Mouse (Mus musculus): ENCODE data around the gene Acot11. TPM values are rescaled to one million over a fixed set of nuclear protein-coding genes. Genes with fewer than 3 reads are reported as not detected.

Acot11 gene
- polyA plus RNA-seq, 1 experiment = 6.4 TPM

GRCm38 (mm10) chr4:106830545-106831112, 25.8 kb upstream of the Acot11 start:
- DNase-seq = no peak
- TF ChIP-seq POLR2A (IDR thresholded peaks at IDR 0.05; ENCODE audit: control insufficient read depth, extremely low read depth, insufficient read depth, low read length, poor library complexity) (no peak), CTCF (IDR thresholded peaks at IDR 0.05; ENCODE audit: borderline replicate concordance, control insufficient read depth, extremely low read depth, insufficient read depth, low read length, poor library complexity) (no peak)
- no peak overlapping the region for H3K4me3 ChIP-seq (ENCODE audit: control insufficient read depth, insufficient read depth, low read length)
- no peaks in the 10 kb centered on the region for H3K36me3 ChIP-seq (ENCODE audit: control insufficient read depth, insufficient read depth, low read length)
- WGBS = 56% methylated on average over 6 of the region's 6 CpGs
- H3K27ac ChIP-seq (ENCODE audit: control insufficient read depth, insufficient read depth, low read length) = no peak overlapping the region
- H3K4me1 ChIP-seq (replicated peaks; ENCODE audit: control insufficient read depth, insufficient read depth, low read length) = peaks cover 42% of the 10 kb centered on the region
- H3K27me3 ChIP-seq (ENCODE audit: control insufficient read depth, insufficient read depth, low read length) = no peaks in the 10 kb centered on the region; the same call in 1 of the 2 replicates

GRCm38 (mm10) chr4:106827738-106828361, 23.1 kb upstream of the Acot11 start:
- H3K4me1 ChIP-seq (replicated peaks; ENCODE audit: control insufficient read depth, insufficient read depth, low read length) = peaks cover 42% of the 10 kb centered on the region
- peak; percentile 91 for DNase-seq
- under 1% methylated on average over 42 of the region's 42 CpGs for WGBS
- H3K27me3 ChIP-seq (ENCODE audit: control insufficient read depth, insufficient read depth, low read length) = no peaks in the 10 kb centered on the region; the same call in 1 of the 2 replicates
- no peaks in the 10 kb centered on the region for H3K36me3 ChIP-seq (ENCODE audit: control insufficient read depth, insufficient read depth, low read length)
- peak overlapping the region; percentile 34 for H3K4me3 ChIP-seq (ENCODE audit: control insufficient read depth, insufficient read depth, low read length)
- peak; percentile 62; the same call in 1 of the 2 replicates for TF ChIP-seq CTCF (IDR thresholded peaks at IDR 0.05; ENCODE audit: borderline replicate concordance, control insufficient read depth, extremely low read depth, insufficient read depth, low read length, poor library complexity)
- no peak for TF ChIP-seq POLR2A (IDR thresholded peaks at IDR 0.05; ENCODE audit: control insufficient read depth, extremely low read depth, insufficient read depth, low read length, poor library complexity)
- H3K27ac ChIP-seq (ENCODE audit: control insufficient read depth, insufficient read depth, low read length) = peak overlapping the region; percentile 32; the same call in 1 of the 2 replicates

- Histone ChIP-seq H3K4me3 (ENCODE audit: control insufficient read depth, insufficient read depth, low read length) (no peak overlapping the region), H3K27ac (ENCODE audit: control insufficient read depth, insufficient read depth, low read length) (no peak overlapping the region), H3K4me1 (replicated peaks; ENCODE audit: control insufficient read depth, insufficient read depth, low read length) (peaks cover 31% of the 10 kb centered on the region), H3K36me3 (ENCODE audit: control insufficient read depth, insufficient read depth, low read length) (no peaks in the 10 kb centered on the region), H3K27me3 (ENCODE audit: control insufficient read depth, insufficient read depth, low read length) (no peaks in the 10 kb centered on the region; the same call in 1 of the 2 replicates)
- TF ChIP-seq CTCF (IDR thresholded peaks at IDR 0.05; ENCODE audit: borderline replicate concordance, control insufficient read depth, extremely low read depth, insufficient read depth, low read length, poor library complexity) = no peak
- no peak for TF ChIP-seq POLR2A (IDR thresholded peaks at IDR 0.05; ENCODE audit: control insufficient read depth, extremely low read depth, insufficient read depth, low read length, poor library complexity)
- no peak for DNase-seq
- 88% methylated on average over 5 of the region's 5 CpGs for WGBS
These were observed 20.4 kb upstream of the Acot11 start for GRCm38 (mm10) chr4:106825229-106825628.

GRCm38 (mm10) chr4:106819404-106819803, 14.6 kb upstream of the Acot11 start:
- no peak for DNase-seq
- Histone ChIP-seq H3K4me3 (ENCODE audit: control insufficient read depth, insufficient read depth, low read length) (no peak overlapping the region), H3K27ac (ENCODE audit: control insufficient read depth, insufficient read depth, low read length) (no peak overlapping the region), H3K36me3 (ENCODE audit: control insufficient read depth, insufficient read depth, low read length) (no peaks in the 10 kb centered on the region), H3K27me3 (ENCODE audit: control insufficient read depth, insufficient read depth, low read length) (no peaks in the 10 kb centered on the region), H3K4me1 (replicated peaks; ENCODE audit: control insufficient read depth, insufficient read depth, low read length) (no peaks in the 10 kb centered on the region)
- TF ChIP-seq CTCF (IDR thresholded peaks at IDR 0.05; ENCODE audit: borderline replicate concordance, control insufficient read depth, extremely low read depth, insufficient read depth, low read length, poor library complexity) (no peak), POLR2A (IDR thresholded peaks at IDR 0.05; ENCODE audit: control insufficient read depth, extremely low read depth, insufficient read depth, low read length, poor library complexity) (no peak)

- DNase-seq = no peak
- WGBS = 80% methylated on average over 6 of the region's 6 CpGs
- no peak for TF ChIP-seq POLR2A (IDR thresholded peaks at IDR 0.05; ENCODE audit: control insufficient read depth, extremely low read depth, insufficient read depth, low read length, poor library complexity)
- no peak for TF ChIP-seq CTCF (IDR thresholded peaks at IDR 0.05; ENCODE audit: borderline replicate concordance, control insufficient read depth, extremely low read depth, insufficient read depth, low read length, poor library complexity)
- Histone ChIP-seq H3K4me3 (ENCODE audit: control insufficient read depth, insufficient read depth, low read length) (no peak overlapping the region), H3K27me3 (ENCODE audit: control insufficient read depth, insufficient read depth, low read length) (no peaks in the 10 kb centered on the region), H3K4me1 (replicated peaks; ENCODE audit: control insufficient read depth, insufficient read depth, low read length) (no peaks in the 10 kb centered on the region), H3K27ac (ENCODE audit: control insufficient read depth, insufficient read depth, low read length) (no peak overlapping the region), H3K36me3 (ENCODE audit: control insufficient read depth, insufficient read depth, low read length) (no peaks in the 10 kb centered on the region)
These were observed 13.5 kb upstream of the Acot11 start for GRCm38 (mm10) chr4:106818332-106818731.

GRCm38 (mm10) chr4:106817017-106817416, 12.2 kb upstream of the Acot11 start:
- no peaks in the 10 kb centered on the region for H3K4me1 ChIP-seq (replicated peaks; ENCODE audit: control insufficient read depth, insufficient read depth, low read length)
- H3K4me3 ChIP-seq (ENCODE audit: control insufficient read depth, insufficient read depth, low read length) = no peak overlapping the region
- TF ChIP-seq POLR2A (IDR thresholded peaks at IDR 0.05; ENCODE audit: control insufficient read depth, extremely low read depth, insufficient read depth, low read length, poor library complexity) (no peak), CTCF (IDR thresholded peaks at IDR 0.05; ENCODE audit: borderline replicate concordance, control insufficient read depth, extremely low read depth, insufficient read depth, low read length, poor library complexity) (no peak)
- DNase-seq = no peak
- WGBS = 93% methylated on average over 4 of the region's 4 CpGs
- H3K27me3 ChIP-seq (ENCODE audit: control insufficient read depth, insufficient read depth, low read length) = no peaks in the 10 kb centered on the region
- no peaks in the 10 kb centered on the region for H3K36me3 ChIP-seq (ENCODE audit: control insufficient read depth, insufficient read depth, low read length)
- no peak overlapping the region for H3K27ac ChIP-seq (ENCODE audit: control insufficient read depth, insufficient read depth, low read length)
